Mouse (Mus musculus) CH12.LX (cell line): ENCODE results near the gene Cbl. TPM values are rescaled to one million over a fixed set of nuclear protein-coding genes. Genes with fewer than 3 reads are reported as not detected.

ENCODE experiments used
- DNase-seq: peaks from one replicate; pipeline ENCODE4 v3.0.0-alpha.2; 2013; ENCODE audit errors: extremely low read depth
- H3K27ac ChIP-seq: 2 replicates; pipeline ENCODE4 v1.5.1; 2012; ENCODE audit warnings: low read depth, mild to moderate bottlenecking, control low read depth, moderate library complexity; ENCODE audit not compliant: insufficient read depth
- H3K27me3 ChIP-seq: replicated peaks from 2 replicates; pipeline ENCODE3; 2012; ENCODE audit warnings: inconsistent platforms
- H3K36me3 ChIP-seq, 2 experiments: replicated peaks in 1 of 2; 2 replicates each; pipeline versions ENCODE3 to v1.6.1; 2012; ENCODE audit warnings: inconsistent platforms in 1 of 2, low read length in 1 of 2, mild to moderate bottlenecking in 1 of 2, mixed read lengths in 1 of 2, moderate library complexity in 1 of 2; ENCODE audit not compliant: control insufficient read depth in 1 of 2, insufficient read depth in 1 of 2
- H3K4me1 ChIP-seq, 2 experiments: 2 replicates each; pipeline ENCODE4 v1.6.1; 2012; ENCODE audit warnings: inconsistent platforms in 1 of 2, moderate library complexity in 1 of 2; ENCODE audit not compliant: insufficient read depth in 2 of 2, control insufficient read depth in 1 of 2
- H3K4me2 ChIP-seq: 2 replicates; pipeline ENCODE4 v1.6.1; 2012; ENCODE audit warnings: low read depth, mild to moderate bottlenecking, control low read depth; ENCODE audit not compliant: poor library complexity, insufficient read depth, severe bottlenecking
- H3K4me3 ChIP-seq, 3 experiments: fragments of 150-350 bp in 1 of 3; sonication (generic) in 1 of 3; replicated peaks in 1 of 3; 2 replicates each; pipeline versions ENCODE3 to v1.5.1; 2011 to 2012; ENCODE audit warnings: low read depth in 2 of 3, low read length in 2 of 3, mild to moderate bottlenecking in 2 of 3, moderate library complexity in 2 of 3, control low read depth in 1 of 3, improper control_type of control experiment in 1 of 3, inconsistent platforms in 1 of 3, mixed read lengths in 1 of 3; ENCODE audit not compliant: poor library complexity in 1 of 3
- H3K79me2 ChIP-seq: replicated peaks from 2 replicates; pipeline ENCODE4 v1.6.1; 2012; ENCODE audit warnings: mild to moderate bottlenecking, moderate library complexity; ENCODE audit not compliant: control insufficient read depth, poor library complexity, insufficient read depth, severe bottlenecking; ENCODE audit errors: extremely low read depth
- H3K9ac ChIP-seq: 2 replicates; pipeline ENCODE4 v1.6.1; 2012; ENCODE audit warnings: low read depth, mild to moderate bottlenecking, control low read depth, moderate library complexity; ENCODE audit not compliant: insufficient read depth
- H3K9me3 ChIP-seq: replicated peaks from 2 replicates; pipeline ENCODE3; 2012; ENCODE audit warnings: low read length, inconsistent platforms, mixed read lengths
- BHLHE40 ChIP-seq: IDR thresholded peaks from 2 replicates; pipeline ENCODE4 v1.6.1; 2011; ENCODE audit warnings: mild to moderate bottlenecking, low read depth, low read length, improper control_type of control experiment
- CHD1 ChIP-seq: IDR thresholded peaks from 2 replicates; pipeline ENCODE4 v1.6.1; 2012; ENCODE audit warnings: low read depth, low read length, improper control_type of control experiment, inconsistent platforms
- ETS1 ChIP-seq: conservative IDR thresholded peaks from 2 replicates; pipeline ENCODE4 v1.6.1; 2012; ENCODE audit warnings: low read depth, mild to moderate bottlenecking, inconsistent platforms, low read length, improper control_type of control experiment, moderate library complexity
- HCFC1 ChIP-seq: IDR thresholded peaks from 2 replicates; pipeline ENCODE4 v1.6.1; 2012; ENCODE audit warnings: low read depth, mild to moderate bottlenecking, inconsistent platforms, low read length, improper control_type of control experiment
- JUND ChIP-seq: conservative IDR thresholded peaks from 2 replicates; pipeline ENCODE4 v1.6.1; 2011; ENCODE audit warnings: low read depth, low read length, improper control_type of control experiment
- MAFK ChIP-seq: IDR thresholded peaks from 2 replicates; pipeline ENCODE4 v1.6.1; 2011; ENCODE audit warnings: low read length, improper control_type of control experiment; ENCODE audit not compliant: insufficient replicate concordance
- MAZ ChIP-seq: IDR thresholded peaks from 2 replicates; pipeline ENCODE4 v1.6.1; 2012; ENCODE audit warnings: low read depth, mild to moderate bottlenecking, inconsistent platforms, low read length, improper control_type of control experiment, moderate library complexity
- MXI1 ChIP-seq: IDR thresholded peaks from 2 replicates; pipeline ENCODE4 v1.6.1; 2011; ENCODE audit warnings: mild to moderate bottlenecking, low read depth, low read length, improper control_type of control experiment
- POLR2A ChIP-seq: IDR thresholded peaks from 2 replicates; pipeline ENCODE4 v1.6.1; 2011; ENCODE audit warnings: low read depth, mild to moderate bottlenecking, improper control_type of control experiment, low read length
- RAD21 ChIP-seq: IDR thresholded peaks from 2 replicates; pipeline ENCODE4 v1.6.1; 2011; ENCODE audit warnings: low read depth, mild to moderate bottlenecking, low read length, improper control_type of control experiment, moderate library complexity
- RCOR1 ChIP-seq: conservative IDR thresholded peaks from 2 replicates; pipeline ENCODE4 v1.6.1; 2012; ENCODE audit warnings: low read depth, mild to moderate bottlenecking, inconsistent platforms, low read length, improper control_type of control experiment
- SIN3A ChIP-seq: IDR thresholded peaks from 2 replicates; pipeline ENCODE4 v1.6.1; 2012; ENCODE audit warnings: low read length, improper control_type of control experiment, inconsistent platforms
- ZC3H11A ChIP-seq: IDR thresholded peaks from 2 replicates; pipeline ENCODE4 v1.6.1; 2012; ENCODE audit warnings: low read depth, mild to moderate bottlenecking, inconsistent platforms, low read length, improper control_type of control experiment
- ZKSCAN1 ChIP-seq: IDR thresholded peaks from 2 replicates; pipeline ENCODE4 v1.6.1; 2012; ENCODE audit warnings: low read depth, inconsistent platforms, low read length, improper control_type of control experiment, borderline replicate concordance
- ZMIZ1 ChIP-seq: IDR thresholded peaks from 2 replicates; pipeline ENCODE4 v1.6.1; 2012; ENCODE audit warnings: low read depth, mild to moderate bottlenecking, inconsistent platforms, low read length, improper control_type of control experiment
- ZNF384 ChIP-seq: IDR thresholded peaks from 2 replicates; pipeline ENCODE4 v1.6.1; 2012; ENCODE audit warnings: low read depth, low read length, improper control_type of control experiment, inconsistent platforms
- dilution Hi-C: fragments of 300-500 bp; cut with MboI; formaldehyde crosslinking; loops from 2 replicates; pipeline ENCODE4 v1.14.3; 2020; ENCODE audit warnings: low sequenced_read_pairs; ENCODE audit not compliant: extremely low pct_unique_long_range_greater_than_20kb, extremely low pct_ligation_motif_present
- in situ Hi-C: fragments of 300-500 bp; cut with MboI; formaldehyde crosslinking; loops from 3 replicates; pipeline ENCODE4 v1.14.3; 2019; ENCODE audit warnings: low sequenced_read_pairs, low pct_ligation_motif_present, low pct_unique_long_range_greater_than_20kb, mixed read lengths
- polyA plus RNA-seq: library from polyadenylated mRNA; unstranded; fragments of >175 nt; gene quantifications from 2 replicates; pipeline ENCODE4 v1.2.1, GENCODE M21; 2012; ENCODE audit warnings: low read depth; ENCODE audit not compliant: insufficient read length
- total RNA-seq, 2 experiments: library from RNA; depleted of rRNA; stranded (reverse); fragments of 300-350 nt in 1 of 2; fragments of >200 nt in 1 of 2; gene quantifications; 2 replicates each; pipeline ENCODE4 v1.2.3; 2012 to 2014

The Cbl gene
- total and polyA plus RNA-seq, 3 experiments: 8.3 to 39.0 (median 11.9) TPM

- H3K4me2 ChIP-seq: peak overlapping the region; percentile 48
- in situ Hi-C loops (loop anchor here (10.0 kb wide), 1 partner anchor 135 kb away; the partner anchor contains the start of gene Nlrx1), dilution Hi-C loops (no loop called here)
- no peak overlapping the region for H3K27ac ChIP-seq
- H3K9me3 ChIP-seq: no peaks in the 10 kb centered on the region
- H3K9ac ChIP-seq: peak overlapping the region; percentile 22
- TF ChIP-seq ZKSCAN1 (no peak), BHLHE40 (no peak), RAD21 (no peak), MXI1 (no peak), MAZ (no peak), ETS1 (no peak), ZMIZ1 (no peak), CHD1 (no peak), JUND (no peak), RCOR1 (no peak), POLR2A (no peak), ZNF384 (no peak), SIN3A (no peak), MAFK (no peak), ZC3H11A (no peak)
- peak overlapping the region; percentile 34 to 43 (median 41) for H3K4me3 ChIP-seq
- H3K79me2 ChIP-seq: no peaks in the 10 kb centered on the region
- no peak for DNase-seq
- no peaks in the 10 kb centered on the region for H3K36me3 ChIP-seq
- H3K27me3 ChIP-seq: peaks cover 55% of the 10 kb centered on the region
- peaks cover 3 to 39% of the 10 kb centered on the region in 2 experiments for H3K4me1 ChIP-seq
These were observed 104.2 kb downstream of the Cbl start for GRCm38 (mm10) chr9:44129633-44130032.

- no peaks in the 10 kb centered on the region for H3K79me2 ChIP-seq
These were observed 106.5 kb downstream of the Cbl start for GRCm38 (mm10) chr9:44127351-44127801.

More at GRCm38 (mm10) chr9:44127351-44127801, 106.5 kb downstream of the Cbl start:
- H3K4me2 ChIP-seq: no peak overlapping the region
- TF ChIP-seq ZNF384 (0 out of 2 replicates have a peak, but pooled peaks have one; percentile 20), HCFC1 (no peak)
- H3K4me1 ChIP-seq: peaks cover 3 to 38% of the 10 kb centered on the region in 2 experiments
- H3K9me3 ChIP-seq: no peaks in the 10 kb centered on the region
- H3K27ac ChIP-seq: no peak overlapping the region
- H3K36me3 ChIP-seq: no peaks in the 10 kb centered on the region
- H3K27me3 ChIP-seq: peaks cover 34% of the 10 kb centered on the region
- DNase-seq: no peak
- no peak overlapping the region for H3K4me3 ChIP-seq
- dilution Hi-C loops: no loop called here
- in situ Hi-C loops: loop anchor here (10.0 kb wide), 1 partner anchor 137 kb away; the partner anchor contains the start of gene Nlrx1
- H3K9ac ChIP-seq: no peak overlapping the region
